Mouse (Mus musculus): ENCODE results near the gene Nacc2. TPM values are rescaled to one million over a fixed set of nuclear protein-coding genes. Genes with fewer than 3 reads are reported as not detected.

The Nacc2 gene
- polyA plus RNA-seq, 1 experiment from 2014 or later, result 12.6 TPM

DNA sequence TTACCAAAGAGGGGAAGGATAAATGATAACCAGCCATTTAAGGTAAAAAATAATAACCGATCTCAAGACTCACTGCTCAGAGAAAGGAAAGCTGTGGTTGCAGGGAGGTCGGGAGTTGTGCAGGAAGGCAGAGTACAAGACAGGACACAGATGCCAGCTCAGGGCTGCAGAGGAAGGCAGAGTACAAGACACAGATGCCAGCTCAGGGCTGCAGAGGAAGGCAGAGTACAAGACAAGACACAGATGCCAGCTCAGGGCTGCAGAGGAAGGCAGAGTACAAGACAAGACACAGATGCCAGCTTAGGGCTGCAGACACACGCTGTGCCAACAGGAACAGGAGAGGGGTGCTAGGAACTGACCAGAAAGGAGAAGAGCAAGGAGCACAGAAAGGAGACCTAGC, 42.2 kb downstream of the Nacc2 start:
- Histone ChIP-seq H3K27me3 (ENCODE audit: control insufficient read depth, insufficient read depth, low read length) (no peaks in the 10 kb centered on the region), H3K4me3 (ENCODE audit: low read depth, low read length) (no peak overlapping the region), H3K9ac (ENCODE audit: low read length) (no peak overlapping the region), H3K36me3 (ENCODE audit: control insufficient read depth, insufficient read depth, low read length) (no peaks in the 10 kb centered on the region), H3K9me3 (ENCODE audit: control insufficient read depth, low read length) (no peaks in the 10 kb centered on the region), H3K27ac (replicated peaks) (no peak overlapping the region), H3K4me2 (replicated peaks; ENCODE audit: low read depth) (no peak overlapping the region), H3K4me1 (replicated peaks; ENCODE audit: control insufficient read depth, insufficient read depth) (no peaks in the 10 kb centered on the region)
- WGBS, result 59% methylated on average over 3 of the region's 3 CpGs
- DNase-seq (ENCODE audit: low spot score) (no peak), ATAC-seq (ENCODE audit: low FRiP score, low TSS enrichment) (no peak)
- TF ChIP-seq EP300 (optimal IDR thresholded peaks at IDR 0.05) (no peak), CTCF (IDR thresholded peaks at IDR 0.05; ENCODE audit: low read depth) (no peak)

DNA sequence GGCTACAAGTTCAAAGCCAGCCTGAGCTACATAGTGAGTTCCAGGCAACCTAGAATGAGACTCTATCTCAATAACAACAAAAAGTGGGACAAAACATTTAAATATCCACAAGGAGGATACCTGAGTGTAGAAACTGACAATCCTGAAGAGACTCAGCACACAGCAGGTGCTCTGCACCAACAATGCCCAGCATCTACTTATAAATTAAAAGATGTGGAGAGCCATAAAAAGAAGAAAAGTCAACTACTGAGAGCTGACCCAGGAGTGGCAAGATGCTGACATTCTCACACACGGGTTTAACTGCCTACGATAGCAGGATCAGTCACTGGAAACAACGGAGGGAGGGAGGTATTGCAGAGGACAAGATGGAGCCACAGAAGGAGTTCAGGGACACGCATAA, 43.6 kb downstream of the Nacc2 start:
- Histone ChIP-seq H3K4me2 (replicated peaks; ENCODE audit: low read depth) (no peak overlapping the region), H3K36me3 (ENCODE audit: control insufficient read depth, insufficient read depth, low read length) (no peaks in the 10 kb centered on the region; the same call in 1 of the 2 replicates), H3K4me3 (ENCODE audit: low read depth, low read length) (no peak overlapping the region), H3K9me3 (ENCODE audit: control insufficient read depth, low read length) (no peaks in the 10 kb centered on the region), H3K9ac (ENCODE audit: low read length) (no peak overlapping the region), H3K27me3 (ENCODE audit: control insufficient read depth, insufficient read depth, low read length) (no peaks in the 10 kb centered on the region), H3K4me1 (replicated peaks; ENCODE audit: control insufficient read depth, insufficient read depth) (no peaks in the 10 kb centered on the region), H3K27ac (replicated peaks) (no peak overlapping the region)
- no peak for ATAC-seq (ENCODE audit: low FRiP score, low TSS enrichment)
- DNase-seq (ENCODE audit: low spot score), result no peak
- TF ChIP-seq EP300 (optimal IDR thresholded peaks at IDR 0.05) (no peak), CTCF (IDR thresholded peaks at IDR 0.05; ENCODE audit: low read depth) (no peak)
- 81% methylated on average over 4 of the region's 4 CpGs for WGBS

DNA sequence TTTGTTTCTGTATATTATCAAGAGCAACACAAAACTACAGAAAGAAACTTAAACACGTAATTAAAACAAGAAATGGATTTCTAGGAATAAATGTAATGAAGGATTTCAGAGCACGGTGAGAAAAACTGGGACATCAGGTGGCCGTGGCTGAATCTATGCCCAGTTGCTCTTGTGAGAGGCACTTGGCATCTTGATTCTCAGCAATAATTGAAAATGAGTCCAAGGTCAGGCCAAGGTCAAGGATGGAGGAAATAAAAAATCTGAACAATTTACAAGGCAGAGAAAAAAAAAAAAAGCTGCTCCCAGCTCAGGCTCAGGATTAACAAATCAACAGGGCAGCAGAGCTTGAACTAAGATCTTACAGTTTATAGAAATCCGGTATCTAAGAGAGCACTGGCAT, 46.0 kb downstream of the Nacc2 start:
- no peak overlapping the region for H3K27ac ChIP-seq (replicated peaks)
- ATAC-seq (ENCODE audit: low FRiP score, low TSS enrichment) (no peak), DNase-seq (ENCODE audit: low spot score) (no peak)
- no peaks in the 10 kb centered on the region for H3K4me1 ChIP-seq (replicated peaks; ENCODE audit: control insufficient read depth, insufficient read depth)
- H3K9me3 ChIP-seq (ENCODE audit: control insufficient read depth, low read length), result no peaks in the 10 kb centered on the region
- no peaks in the 10 kb centered on the region for H3K27me3 ChIP-seq (ENCODE audit: control insufficient read depth, insufficient read depth, low read length)
- no peaks in the 10 kb centered on the region; the same call in 1 of the 2 replicates for H3K36me3 ChIP-seq (ENCODE audit: control insufficient read depth, insufficient read depth, low read length)
- TF ChIP-seq EP300 (optimal IDR thresholded peaks at IDR 0.05) (no peak), CTCF (IDR thresholded peaks at IDR 0.05; ENCODE audit: low read depth) (no peak)
- H3K4me3 ChIP-seq (ENCODE audit: low read depth, low read length), result no peak overlapping the region
- WGBS, result 84% methylated on average over 4 of the region's 4 CpGs
- H3K4me2 ChIP-seq (replicated peaks; ENCODE audit: low read depth), result no peak overlapping the region
- H3K9ac ChIP-seq (ENCODE audit: low read length), result no peak overlapping the region

DNA sequence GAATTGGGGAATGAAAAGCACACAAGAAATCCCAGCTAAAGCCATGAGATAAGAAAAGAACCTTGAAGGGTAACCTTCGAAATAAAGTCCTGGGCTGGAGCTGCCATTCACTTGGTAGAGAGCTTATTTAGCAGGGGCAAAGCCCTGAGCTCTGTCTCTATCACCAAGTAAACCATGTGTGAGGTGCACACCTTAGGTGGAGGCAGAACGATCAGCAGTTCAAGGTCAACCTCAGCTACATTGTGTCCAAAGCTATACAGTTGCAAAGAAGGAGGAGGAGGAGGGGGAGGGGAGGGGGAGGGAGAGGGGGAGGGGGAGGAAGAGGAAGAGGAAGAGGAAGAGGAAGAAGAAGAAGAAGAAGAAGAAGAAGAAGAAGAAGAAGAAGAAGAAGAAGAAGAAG, 46.9 kb downstream of the Nacc2 start:
- Histone ChIP-seq H3K9me3 (ENCODE audit: control insufficient read depth, low read length) (no peaks in the 10 kb centered on the region), H3K27me3 (ENCODE audit: control insufficient read depth, insufficient read depth, low read length) (no peaks in the 10 kb centered on the region), H3K4me3 (ENCODE audit: low read depth, low read length) (no peak overlapping the region), H3K4me1 (replicated peaks; ENCODE audit: control insufficient read depth, insufficient read depth) (no peaks in the 10 kb centered on the region), H3K36me3 (ENCODE audit: control insufficient read depth, insufficient read depth, low read length) (no peaks in the 10 kb centered on the region; the same call in 1 of the 2 replicates), H3K27ac (replicated peaks) (no peak overlapping the region), H3K4me2 (replicated peaks; ENCODE audit: low read depth) (no peak overlapping the region), H3K9ac (ENCODE audit: low read length) (no peak overlapping the region)
- DNase-seq (ENCODE audit: low spot score) (no peak), ATAC-seq (ENCODE audit: low FRiP score, low TSS enrichment) (no peak)
- 61% methylated on average over 2 of the region's 2 CpGs for WGBS
- no peak for TF ChIP-seq EP300 (optimal IDR thresholded peaks at IDR 0.05)

DNA sequence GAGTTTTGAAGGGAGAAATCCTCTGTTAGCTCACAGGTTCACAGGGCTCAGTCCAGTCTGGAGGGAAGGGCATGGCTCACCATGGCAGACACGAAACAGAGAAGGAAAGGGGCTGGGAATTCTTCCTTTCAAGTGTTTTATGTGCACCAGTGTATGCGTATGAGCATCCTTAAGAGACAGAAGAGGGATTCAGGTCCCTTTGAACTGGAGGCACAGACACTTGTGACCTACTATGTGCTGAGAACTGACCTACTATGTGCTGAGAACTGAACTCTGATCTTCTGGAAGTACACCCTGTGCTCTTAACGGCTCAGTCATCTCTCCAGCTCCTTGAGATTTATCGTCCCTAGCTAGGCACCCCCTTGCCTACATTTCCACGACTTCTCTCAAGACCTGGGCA, 48.5 kb downstream of the Nacc2 start:
- Histone ChIP-seq H3K27ac (replicated peaks) (no peak overlapping the region), H3K36me3 (ENCODE audit: control insufficient read depth, insufficient read depth, low read length) (no peaks in the 10 kb centered on the region; the same call in 1 of the 2 replicates), H3K9me3 (ENCODE audit: control insufficient read depth, low read length) (no peaks in the 10 kb centered on the region), H3K4me1 (replicated peaks; ENCODE audit: control insufficient read depth, insufficient read depth) (no peaks in the 10 kb centered on the region), H3K4me2 (replicated peaks; ENCODE audit: low read depth) (no peak overlapping the region), H3K27me3 (ENCODE audit: control insufficient read depth, insufficient read depth, low read length) (no peaks in the 10 kb centered on the region), H3K9ac (ENCODE audit: low read length) (no peak overlapping the region), H3K4me3 (ENCODE audit: low read depth, low read length) (no peak overlapping the region)
- ATAC-seq (ENCODE audit: low FRiP score, low TSS enrichment) (no peak), DNase-seq (ENCODE audit: low spot score) (no peak)
- TF ChIP-seq CTCF (IDR thresholded peaks at IDR 0.05; ENCODE audit: low read depth), result no peak
- TF ChIP-seq EP300 (optimal IDR thresholded peaks at IDR 0.05), result no peak
- 88% methylated on average over 5 of the region's 5 CpGs for WGBS

DNA sequence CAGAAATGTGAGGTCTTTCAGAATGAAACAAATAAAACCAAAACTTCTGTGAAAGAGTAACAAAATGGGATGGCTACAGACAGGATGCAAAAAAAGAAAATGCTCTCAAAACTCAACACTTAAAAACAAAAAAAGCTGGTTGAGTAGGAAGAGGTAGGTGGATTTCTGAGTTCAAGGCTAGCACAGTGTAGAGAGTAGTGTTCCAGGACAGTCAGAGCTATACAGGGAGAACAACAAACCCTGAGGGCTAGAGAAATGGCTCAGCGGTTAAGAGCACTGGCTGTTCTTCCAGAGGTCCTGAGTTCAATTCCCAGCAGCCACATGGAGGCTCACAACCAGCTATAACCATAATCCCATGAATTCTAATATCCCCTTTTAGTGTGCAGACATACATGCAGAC, 54.4 kb downstream of the Nacc2 start:
- DNase-seq (ENCODE audit: low spot score), result no peak
- ATAC-seq (ENCODE audit: low FRiP score, low TSS enrichment), result no peak
- no peak for TF ChIP-seq CTCF (IDR thresholded peaks at IDR 0.05; ENCODE audit: low read depth)
- TF ChIP-seq EP300 (optimal IDR thresholded peaks at IDR 0.05), result no peak
- Histone ChIP-seq H3K27me3 (ENCODE audit: control insufficient read depth, insufficient read depth, low read length) (no peaks in the 10 kb centered on the region), H3K9me3 (ENCODE audit: control insufficient read depth, low read length) (no peaks in the 10 kb centered on the region), H3K9ac (ENCODE audit: low read length) (no peak overlapping the region), H3K4me1 (replicated peaks; ENCODE audit: control insufficient read depth, insufficient read depth) (no peaks in the 10 kb centered on the region), H3K4me2 (replicated peaks; ENCODE audit: low read depth) (no peak overlapping the region), H3K27ac (replicated peaks) (no peak overlapping the region), H3K36me3 (ENCODE audit: control insufficient read depth, insufficient read depth, low read length) (no peaks in the 10 kb centered on the region), H3K4me3 (ENCODE audit: low read depth, low read length) (no peak overlapping the region)
- WGBS, result 95% methylated on average over 1 of the region's 1 CpGs

Data from stomach, postnatal 0 days (tissue).